Mouse (Mus musculus) testis, adult 2 months (tissue): ENCODE measurements around the gene Poldip3.

Source experiments
- CTCF ChIP-seq: fragments of 200-500 bp; IDR thresholded peaks from 2 replicates; pipeline ENCODE4 v1.5.1; 2012; ENCODE audit warnings: low read depth, mild to moderate bottlenecking, inconsistent platforms, low read length, moderate library complexity; ENCODE audit not compliant: control insufficient read depth, insufficient read depth, insufficient replicate concordance
- POLR2A ChIP-seq: fragments of 200-500 bp; IDR thresholded peaks from 2 replicates; pipeline ENCODE4 v1.6.1; 2012; ENCODE audit warnings: low read depth, mild to moderate bottlenecking, inconsistent platforms, low read length, moderate library complexity; ENCODE audit not compliant: control insufficient read depth

- TF ChIP-seq CTCF (no peak), POLR2A (no peak)
Measured at GRCm38 (mm10) chr15:83155672-83156419, 6.7 kb upstream of the Poldip3 start.
